Mouse (Mus musculus) bone marrow, adult 2 months (tissue): ENCODE results near the gene Ppp3r1.

ENCODE experiments used
- CTCF ChIP-seq: fragments of 200-500 bp; IDR thresholded peaks from 2 replicates; pipeline ENCODE4 v1.5.1; 2011; ENCODE audit warnings: low read length, control low read depth; ENCODE audit not compliant: control insufficient read depth, insufficient read depth
- POLR2A ChIP-seq: fragments of 200-500 bp; IDR thresholded peaks from 2 replicates; pipeline ENCODE4 v1.6.1; 2011; ENCODE audit warnings: low read depth, mild to moderate bottlenecking, control low read depth, low read length, borderline replicate concordance; ENCODE audit not compliant: control insufficient read depth

DNA sequence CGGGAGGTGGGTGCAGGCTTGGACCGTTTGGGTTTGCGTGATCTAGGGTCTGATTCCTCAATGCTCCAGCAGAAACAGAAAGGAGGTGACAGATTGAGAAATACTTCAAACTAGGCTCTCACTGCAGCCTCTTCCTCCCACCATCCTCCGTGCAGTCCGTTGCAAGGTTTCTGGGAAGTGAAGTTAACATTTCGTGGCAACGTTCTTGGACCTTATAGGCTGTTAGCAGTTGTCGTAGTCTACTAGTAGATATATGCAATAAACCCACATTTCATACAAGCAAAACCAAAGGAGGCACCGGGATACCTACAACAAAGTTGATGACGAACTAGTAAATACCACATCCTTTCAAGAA, 53.1 kb downstream of the Ppp3r1 start:
- TF ChIP-seq POLR2A (no peak), CTCF (no peak)
